Mouse (Mus musculus) neural tube, embryonic 12.5 days (tissue): ENCODE measurements at regions not wholly inside any gene's neighbourhood (a gene's known extent, or its start where the extent isn't known, plus 50 kb on each side); places are given as distances from the start of the nearest gene placed in this dataset.
A peak's percentile ranks its signal among the peaks of the same experiment; 100 is the strongest.

Experiments used
- ATAC-seq: fragments of 200-750 bp; cut with Nextera tagmentation; 2 replicates; pipeline ENCODE4 v1.8.0; 2017; ENCODE audit warnings: low read depth, mild to moderate bottlenecking, moderate TSS enrichment, moderate library complexity; ENCODE audit not compliant: low FRiP score
- H3K27ac ChIP-seq: fragments of 300-500 bp; sonication (generic); 2 replicates; pipeline ENCODE4 v1.5.1; 2016
- H3K27me3 ChIP-seq: fragments of 300-500 bp; sonication (generic); replicated peaks from 2 replicates; pipeline ENCODE4 v1.6.1; 2016; ENCODE audit warnings: mild to moderate bottlenecking
- H3K36me3 ChIP-seq: fragments of 300-500 bp; sonication (generic); 2 replicates; pipeline ENCODE4 v1.6.1; 2016; ENCODE audit warnings: mild to moderate bottlenecking
- H3K4me1 ChIP-seq: fragments of 300-500 bp; sonication (generic); 2 replicates; pipeline ENCODE4 v1.6.1; 2016
- H3K4me2 ChIP-seq: fragments of 300-500 bp; sonication (generic); replicated peaks from 2 replicates; pipeline ENCODE4 v1.6.1; 2016; ENCODE audit warnings: mild to moderate bottlenecking
- H3K4me3 ChIP-seq: fragments of 300-500 bp; sonication (generic); 2 replicates; pipeline ENCODE4 v1.5.1; 2016
- H3K9ac ChIP-seq: fragments of 300-500 bp; sonication (generic); 2 replicates; pipeline ENCODE4 v1.6.1; 2016; ENCODE audit warnings: mild to moderate bottlenecking
- H3K9me3 ChIP-seq: fragments of 300-500 bp; sonication (generic); 2 replicates; pipeline ENCODE4 v1.6.1; 2016; ENCODE audit warnings: mild to moderate bottlenecking
- WGBS: fragments of 180-500 bp; shearing (Covaris S2); methylation state at CpG from one replicate; pipeline ENCODE4 v1.1.7; 2016; 5-methylcytosine and 5-hydroxymethylcytosine counted together

- no peaks in the 10 kb centered on the region for H3K27me3 ChIP-seq
- H3K4me2 ChIP-seq = no peak overlapping the region
- H3K4me3 ChIP-seq = no peak overlapping the region
- H3K4me1 ChIP-seq = no peaks in the 10 kb centered on the region
- no peak overlapping the region for H3K9ac ChIP-seq
- H3K36me3 ChIP-seq = no peaks in the 10 kb centered on the region
- H3K9me3 ChIP-seq = no peaks in the 10 kb centered on the region
- no peak for ATAC-seq
- WGBS = 91% methylated on average over 4 of the region's 4 CpGs
- H3K27ac ChIP-seq = no peak overlapping the region
Observed at GRCm38 (mm10) chr12:90946528-90946918, 208.3 kb upstream of the Dio2 start.

GRCm38 (mm10) chr12:90945743-90946527 is 207.7 kb upstream of the Dio2 start:
- WGBS = 84% methylated on average over 6 of the region's 6 CpGs
- Histone ChIP-seq H3K4me3 (no peak overlapping the region), H3K9me3 (no peaks in the 10 kb centered on the region), H3K27ac (no peak overlapping the region), H3K9ac (no peak overlapping the region), H3K4me2 (no peak overlapping the region), H3K27me3 (no peaks in the 10 kb centered on the region), H3K4me1 (no peaks in the 10 kb centered on the region), H3K36me3 (no peaks in the 10 kb centered on the region)
- ATAC-seq = no peak

GRCm38 (mm10) chr12:90932684-90933083 is 194.4 kb upstream of the Dio2 start:
- H3K4me3 ChIP-seq = no peak overlapping the region
- H3K36me3 ChIP-seq = no peaks in the 10 kb centered on the region
- H3K4me2 ChIP-seq = no peak overlapping the region
- no peak for ATAC-seq
- no peaks in the 10 kb centered on the region for H3K9me3 ChIP-seq
- WGBS = 89% methylated on average over 8 of the region's 8 CpGs
- H3K27me3 ChIP-seq = no peaks in the 10 kb centered on the region
- H3K27ac ChIP-seq = no peak overlapping the region
- no peak overlapping the region for H3K9ac ChIP-seq
- no peaks in the 10 kb centered on the region for H3K4me1 ChIP-seq

- no peak overlapping the region for H3K27ac ChIP-seq
- WGBS = 95% methylated on average over 5 of the region's 5 CpGs
- no peak for ATAC-seq
- no peak overlapping the region for H3K4me2 ChIP-seq
- H3K4me1 ChIP-seq = no peaks in the 10 kb centered on the region
- H3K9ac ChIP-seq = no peak overlapping the region
- H3K4me3 ChIP-seq = no peak overlapping the region
- H3K9me3 ChIP-seq = no peaks in the 10 kb centered on the region
- no peaks in the 10 kb centered on the region for H3K27me3 ChIP-seq
- no peaks in the 10 kb centered on the region for H3K36me3 ChIP-seq
Observed at GRCm38 (mm10) chr12:90932201-90932600, 194.0 kb upstream of the Dio2 start.

GRCm38 (mm10) chr12:90930091-90930715 is 192.0 kb upstream of the Dio2 start:
- no peak overlapping the region for H3K27ac ChIP-seq
- no peak overlapping the region for H3K4me3 ChIP-seq
- H3K4me1 ChIP-seq = no peaks in the 10 kb centered on the region
- no peaks in the 10 kb centered on the region for H3K9me3 ChIP-seq
- no peak overlapping the region for H3K4me2 ChIP-seq
- H3K27me3 ChIP-seq = no peaks in the 10 kb centered on the region
- H3K9ac ChIP-seq = no peak overlapping the region
- 65% methylated on average over 6 of the region's 6 CpGs for WGBS
- ATAC-seq = no peak
- no peaks in the 10 kb centered on the region for H3K36me3 ChIP-seq

GRCm38 (mm10) chr12:90923603-90924002 is 185.4 kb upstream of the Dio2 start:
- ATAC-seq = no peak
- H3K4me2 ChIP-seq = no peak overlapping the region
- 89% methylated on average over 2 of the region's 2 CpGs for WGBS
- H3K4me1 ChIP-seq = no peaks in the 10 kb centered on the region
- no peak overlapping the region for H3K9ac ChIP-seq
- H3K9me3 ChIP-seq = no peaks in the 10 kb centered on the region
- H3K4me3 ChIP-seq = no peak overlapping the region
- no peak overlapping the region for H3K27ac ChIP-seq
- H3K27me3 ChIP-seq = no peaks in the 10 kb centered on the region
- no peaks in the 10 kb centered on the region for H3K36me3 ChIP-seq

GRCm38 (mm10) chr12:90923148-90923547 is 184.9 kb upstream of the Dio2 start:
- H3K36me3 ChIP-seq = no peaks in the 10 kb centered on the region
- no peak overlapping the region for H3K27ac ChIP-seq
- H3K27me3 ChIP-seq = no peaks in the 10 kb centered on the region
- H3K4me2 ChIP-seq = no peak overlapping the region
- no peak overlapping the region for H3K4me3 ChIP-seq
- ATAC-seq = no peak
- no peak overlapping the region for H3K9ac ChIP-seq
- no peaks in the 10 kb centered on the region for H3K9me3 ChIP-seq
- WGBS = 91% methylated on average over 3 of the region's 3 CpGs
- no peaks in the 10 kb centered on the region for H3K4me1 ChIP-seq

- WGBS = 87% methylated on average over 4 of the region's 4 CpGs
- Histone ChIP-seq H3K36me3 (no peaks in the 10 kb centered on the region), H3K27ac (no peak overlapping the region), H3K27me3 (no peaks in the 10 kb centered on the region), H3K4me3 (no peak overlapping the region), H3K4me1 (no peaks in the 10 kb centered on the region), H3K9ac (no peak overlapping the region), H3K9me3 (no peaks in the 10 kb centered on the region), H3K4me2 (no peak overlapping the region)
- no peak for ATAC-seq
Observed at GRCm38 (mm10) chr12:90921227-90921626, 183.0 kb upstream of the Dio2 start.

- H3K9ac ChIP-seq = no peak overlapping the region
- no peaks in the 10 kb centered on the region for H3K9me3 ChIP-seq
- no peak overlapping the region for H3K27ac ChIP-seq
- ATAC-seq = peak; percentile 87
- H3K36me3 ChIP-seq = no peaks in the 10 kb centered on the region
- H3K4me2 ChIP-seq = no peak overlapping the region
- 36% methylated on average over 11 of the region's 11 CpGs for WGBS
- H3K4me3 ChIP-seq = no peak overlapping the region
- H3K27me3 ChIP-seq = no peaks in the 10 kb centered on the region
- H3K4me1 ChIP-seq = no peaks in the 10 kb centered on the region
Observed at GRCm38 (mm10) chr12:90915929-90916713, 177.9 kb upstream of the Dio2 start.

- no peak overlapping the region for H3K4me2 ChIP-seq
- H3K36me3 ChIP-seq = no peaks in the 10 kb centered on the region
- H3K4me1 ChIP-seq = no peaks in the 10 kb centered on the region
- no peaks in the 10 kb centered on the region for H3K27me3 ChIP-seq
- WGBS = 85% methylated on average over 6 of the region's 6 CpGs
- no peak overlapping the region for H3K9ac ChIP-seq
- H3K9me3 ChIP-seq = no peaks in the 10 kb centered on the region
- ATAC-seq = no peak
- H3K4me3 ChIP-seq = no peak overlapping the region
- no peak overlapping the region for H3K27ac ChIP-seq
Observed at GRCm38 (mm10) chr12:90903991-90904390, 165.8 kb upstream of the Dio2 start.

- H3K36me3 ChIP-seq = no peaks in the 10 kb centered on the region
- H3K27me3 ChIP-seq = no peaks in the 10 kb centered on the region
- 88% methylated on average over 9 of the region's 9 CpGs for WGBS
- no peak overlapping the region for H3K9ac ChIP-seq
- no peak overlapping the region for H3K4me3 ChIP-seq
- H3K4me2 ChIP-seq = no peak overlapping the region
- H3K27ac ChIP-seq = no peak overlapping the region
- no peaks in the 10 kb centered on the region for H3K4me1 ChIP-seq
- H3K9me3 ChIP-seq = no peaks in the 10 kb centered on the region
- no peak for ATAC-seq
Observed at GRCm38 (mm10) chr12:90893655-90894370, 155.6 kb upstream of the Dio2 start.
